Mouse (Mus musculus) skeletal muscle tissue, adult 2 months (tissue): ENCODE results near the gene Ap1s2.

Experiments used
- DNase-seq: peaks from one replicate; pipeline ENCODE4 v3.0.0-alpha.2; 2012; ENCODE audit warnings: low read depth, low spot score

Gene Ap1s2

DNA sequence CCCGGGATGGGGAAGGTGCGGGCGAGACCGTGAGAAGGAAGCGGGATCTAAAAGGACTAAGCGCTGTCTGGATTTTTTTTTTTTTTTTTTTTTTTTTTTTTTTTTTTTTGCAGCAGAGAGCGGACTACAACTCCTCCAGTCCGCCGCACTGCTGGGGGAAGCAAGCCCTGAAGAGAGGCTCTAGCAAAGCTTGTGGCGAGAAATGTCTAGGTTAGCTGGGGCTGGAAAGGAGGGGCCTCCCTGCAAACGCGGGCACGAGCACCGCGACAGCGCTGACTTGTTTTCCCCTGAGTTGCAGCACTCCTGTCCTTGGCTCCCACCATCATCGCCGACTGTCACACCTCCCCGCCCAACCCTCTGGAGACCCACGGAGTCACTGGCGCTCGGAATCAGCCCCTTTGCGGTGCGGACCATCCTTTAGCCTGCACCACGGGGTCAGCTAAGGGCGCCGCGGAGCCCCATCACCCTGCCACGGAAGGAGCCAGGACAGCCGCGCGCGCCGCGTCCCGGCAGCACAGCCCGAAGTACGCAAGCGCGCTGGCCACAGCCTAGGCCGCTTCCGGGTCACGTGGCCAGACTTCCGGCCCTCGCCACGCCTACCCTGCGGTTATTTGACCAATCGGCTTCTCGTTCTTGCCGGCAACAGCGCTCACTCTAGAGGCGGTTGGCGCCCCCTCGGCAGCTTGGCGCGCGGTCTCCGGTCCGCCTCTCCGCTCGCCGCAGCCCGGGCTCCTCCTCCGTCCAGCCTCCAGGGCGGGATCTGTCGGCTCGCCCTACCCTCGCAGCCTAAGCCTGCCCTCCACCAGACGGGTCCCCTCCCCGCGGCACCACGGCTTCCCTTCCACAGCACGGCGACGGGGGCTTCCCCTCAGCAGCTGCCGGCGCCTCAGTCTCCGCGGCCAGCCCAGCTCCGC, at the start of gene Ap1s2:
Ap1s2 (plus strand) TSS at position 681 of the 914 bp plus-strand sequence.
- peak; percentile 95 for DNase-seq

DNA sequence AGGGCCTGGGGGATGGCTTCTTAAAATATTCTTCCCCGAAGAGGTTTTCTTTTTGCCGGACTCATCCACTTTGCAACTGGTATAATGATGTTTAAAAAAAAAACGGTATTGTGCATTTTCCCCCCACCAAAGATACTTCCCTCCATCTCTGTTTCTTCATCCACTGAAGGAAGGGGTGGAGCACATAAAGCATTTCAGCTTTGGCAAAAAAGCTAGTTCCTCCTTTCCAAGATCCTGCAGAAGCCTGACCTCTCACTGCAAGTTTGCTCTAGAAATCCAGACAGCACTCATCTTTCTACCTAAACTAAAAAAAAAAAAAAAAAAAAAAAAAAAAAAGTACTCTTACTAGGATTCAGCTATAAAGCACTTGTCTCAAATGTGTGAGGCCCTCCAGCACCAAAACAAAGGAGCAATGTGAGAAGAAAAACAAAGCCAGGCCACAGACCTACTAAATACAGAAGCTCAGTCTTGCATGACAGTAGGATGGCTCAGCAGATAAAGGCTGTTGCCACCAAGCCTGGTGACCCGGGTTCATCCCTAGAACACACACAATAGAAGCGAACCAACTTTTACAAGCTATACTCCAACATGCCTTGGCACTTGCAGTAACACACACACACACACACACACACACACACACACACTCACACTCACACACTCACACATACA, 41.0 kb upstream of the Ap1s2 start:
- no peak for DNase-seq

- no peak for DNase-seq
These were observed 40.0 kb upstream of the Ap1s2 start for GRCm38 (mm10) chrX:163868659-163869278.

- no peak for DNase-seq
These were observed 32.9 kb upstream of the Ap1s2 start for GRCm38 (mm10) chrX:163875932-163876331.

GRCm38 (mm10) chrX:163876636-163877035, 32.2 kb upstream of the Ap1s2 start:
- no peak for DNase-seq

GRCm38 (mm10) chrX:163879039-163879438, 29.8 kb upstream of the Ap1s2 start:
- no peak for DNase-seq

GRCm38 (mm10) chrX:163879461-163879860, 29.4 kb upstream of the Ap1s2 start:
- DNase-seq: peak; percentile 27

DNA sequence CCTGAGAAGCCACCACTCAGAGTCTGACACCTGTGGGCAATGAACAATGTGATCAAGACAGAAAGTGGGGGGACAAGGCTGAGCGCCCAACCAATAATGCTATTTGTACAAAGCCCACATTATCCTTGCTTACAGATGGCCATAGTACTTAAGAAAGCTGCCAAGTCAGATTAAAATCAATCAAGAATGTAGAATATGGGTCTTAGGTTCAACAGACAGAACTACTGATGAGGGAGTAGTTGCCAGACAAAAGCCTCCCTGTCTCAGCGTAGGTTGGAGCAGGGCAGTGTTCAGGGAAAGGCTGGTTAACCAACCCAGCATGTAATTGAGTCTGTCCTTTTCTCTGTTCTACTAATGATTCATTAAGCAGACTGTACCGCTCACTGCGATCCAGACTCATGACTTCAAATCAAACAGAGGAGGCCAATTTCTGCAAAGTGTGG, 23.3 kb upstream of the Ap1s2 start:
- DNase-seq: no peak

- DNase-seq: no peak
These were observed 11.5 kb upstream of the Ap1s2 start for GRCm38 (mm10) chrX:163897354-163897753.

DNA sequence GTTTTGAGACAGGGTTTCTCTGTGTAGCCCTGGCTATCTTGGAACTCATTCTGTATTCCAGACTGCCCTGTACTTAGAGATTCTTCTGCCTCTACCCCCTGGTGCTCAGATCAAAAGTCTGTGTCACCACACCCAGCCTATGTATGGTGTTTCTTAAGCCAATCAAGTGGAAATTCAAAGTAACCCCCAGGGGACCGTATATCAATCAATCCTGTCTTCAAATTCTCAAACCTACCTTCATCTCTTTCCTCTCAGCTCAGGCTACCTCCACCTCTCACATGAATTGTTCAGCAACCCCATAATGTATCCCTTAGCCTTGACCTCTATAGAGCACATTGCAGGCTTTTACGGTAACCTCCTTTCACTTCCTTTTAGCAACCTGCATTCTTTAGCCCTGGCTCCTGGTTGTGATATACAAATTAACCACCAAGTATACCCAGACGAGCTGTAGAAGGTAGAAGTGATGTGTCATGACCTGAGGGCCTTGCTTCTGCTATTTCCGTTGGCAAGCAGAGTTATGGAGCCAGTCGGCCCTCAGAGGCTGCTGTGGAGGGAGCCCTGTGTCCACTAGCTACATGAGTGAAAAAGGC, 9.3 kb upstream of the Ap1s2 start:
- no peak for DNase-seq

GRCm38 (mm10) chrX:163906861-163907260, 2.0 kb upstream of the Ap1s2 start:
- DNase-seq: no peak

GRCm38 (mm10) chrX:163908003-163908336, 847 bp upstream of the Ap1s2 start:
- DNase-seq: no peak

- DNase-seq: no peak
These were observed 564 bp downstream of the Ap1s2 start for GRCm38 (mm10) chrX:163909381-163909780.

GRCm38 (mm10) chrX:163912791-163913190, 4.0 kb downstream of the Ap1s2 start:
- DNase-seq: no peak

DNA sequence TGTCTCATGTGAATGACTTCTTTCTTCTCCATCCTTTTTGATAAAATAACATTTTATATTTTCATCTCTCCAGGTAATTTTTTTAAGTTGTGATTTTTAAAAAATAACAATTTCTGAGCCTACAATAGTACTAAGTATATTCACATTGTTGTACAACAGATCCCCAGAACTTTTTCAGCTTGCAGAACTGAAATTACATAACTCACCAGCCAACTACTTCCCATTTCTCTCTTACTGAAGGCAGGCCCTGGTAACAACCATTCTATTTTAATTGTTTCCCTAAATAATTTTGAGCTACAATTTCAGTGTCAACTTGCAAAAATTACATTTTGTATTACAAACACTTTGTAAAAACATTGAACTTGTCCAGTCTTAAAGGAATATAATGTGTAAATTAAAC, 20.7 kb downstream of the Ap1s2 start:
- no peak for DNase-seq

DNA sequence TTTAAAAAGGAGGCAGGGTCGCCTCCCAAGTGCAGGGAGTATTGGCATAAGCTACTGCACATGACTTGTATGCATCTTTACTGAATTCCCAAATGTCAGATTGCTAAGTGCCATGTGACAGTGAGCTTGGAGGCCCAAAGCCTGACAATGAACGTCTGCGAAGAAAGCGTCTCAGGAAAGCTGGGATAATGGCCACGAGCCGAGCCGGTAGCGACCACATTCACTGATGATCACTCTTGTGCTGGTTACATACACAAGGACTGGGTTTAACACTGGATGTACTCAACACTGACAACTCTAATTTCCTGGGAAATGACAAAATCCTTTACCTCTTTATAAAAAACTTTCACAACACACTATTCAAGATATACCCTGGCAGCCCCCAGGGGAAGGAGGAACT, 25.9 kb downstream of the Ap1s2 start:
- no peak for DNase-seq

- peak; percentile 69 for DNase-seq
These were observed 29.8 kb downstream of the Ap1s2 start for GRCm38 (mm10) chrX:163938587-163938986.

DNA sequence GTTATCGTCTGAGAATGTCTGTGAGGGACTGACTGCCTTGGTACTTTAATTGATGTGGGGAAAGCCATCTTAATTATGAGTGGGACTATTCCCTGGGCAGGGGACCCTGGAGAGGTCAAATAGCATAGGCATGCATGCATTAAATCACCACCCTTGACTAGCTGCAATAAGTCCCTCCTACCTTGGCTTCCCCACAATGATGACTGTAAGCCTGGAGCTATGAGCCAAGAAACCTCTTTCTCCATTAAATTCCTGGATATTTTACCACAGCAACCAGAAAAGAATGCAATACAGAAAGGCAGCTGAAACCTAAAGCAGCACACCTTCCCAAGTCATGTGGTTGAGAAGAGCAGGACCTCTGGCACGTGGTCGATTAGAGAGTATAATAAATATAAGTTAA, 35.6 kb downstream of the Ap1s2 start:
- no peak for DNase-seq

GRCm38 (mm10) chrX:163951618-163952017, 42.8 kb downstream of the Ap1s2 start:
- DNase-seq: no peak

- no peak for DNase-seq
These were observed 48.6 kb downstream of the Ap1s2 start for GRCm38 (mm10) chrX:163957381-163957780.

DNA sequence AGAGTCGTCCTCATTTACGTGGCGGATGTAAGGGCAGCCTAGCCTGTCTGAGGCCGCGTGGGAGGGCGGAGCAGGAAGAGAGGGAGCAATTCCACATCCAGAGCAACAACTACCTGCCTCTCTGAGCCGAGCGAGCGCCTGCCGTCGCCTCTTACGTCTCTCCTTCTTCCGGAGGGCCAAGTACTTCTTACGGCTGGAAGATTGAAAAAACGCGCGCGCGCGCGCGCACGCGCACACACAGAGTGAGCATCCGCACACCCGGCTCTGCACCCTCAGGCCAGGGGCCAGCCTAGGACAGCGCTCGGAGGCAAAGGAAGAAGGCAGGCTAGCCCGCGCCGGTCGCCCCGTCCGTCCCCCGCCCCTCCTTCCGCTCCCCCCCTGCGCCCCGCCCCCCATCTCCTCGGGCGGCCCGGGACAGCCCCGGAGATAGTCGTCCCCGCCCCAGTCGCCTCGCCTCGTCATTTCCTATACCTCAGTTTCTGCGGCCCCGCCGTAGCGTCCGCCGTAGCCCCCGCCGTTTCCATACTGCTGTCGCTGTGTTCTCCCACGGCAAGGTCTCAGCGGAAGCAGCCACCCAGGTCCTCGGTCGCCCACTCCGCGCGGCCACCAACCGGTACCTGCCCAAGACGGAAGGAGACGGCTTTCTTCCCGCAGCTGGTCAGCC, 49.1 kb downstream of the Ap1s2 start:
- peak; percentile 27 for DNase-seq

DNA sequence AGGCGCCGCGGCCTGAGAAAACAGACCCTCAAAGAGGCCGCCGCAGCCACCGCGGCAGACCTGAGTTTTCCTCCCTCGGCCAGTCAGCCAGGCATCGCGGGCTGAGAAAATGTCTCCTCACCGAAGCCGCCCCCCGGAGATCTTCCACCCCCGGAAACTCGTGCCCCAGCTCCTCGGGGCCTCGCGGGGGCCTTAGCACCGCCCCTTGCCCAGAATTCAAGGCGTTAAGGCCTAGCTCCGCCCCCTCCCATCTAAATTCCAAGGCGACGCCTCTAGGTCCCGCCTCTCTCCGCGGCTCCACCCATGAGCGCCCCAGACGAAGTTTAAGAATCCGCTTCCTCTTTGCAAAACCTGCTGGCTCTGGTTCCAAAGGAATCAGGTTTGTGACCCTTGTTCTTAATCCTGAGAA, 49.7 kb downstream of the Ap1s2 start, which contains the start of gene Zrsr2:
Zrsr2 (minus strand) TSS at position 195 of the 409 bp plus-strand sequence.
- peak; percentile 82 for DNase-seq
